Comparison of ENCODE assay signal across 8 mouse cellular contexts in genomic region chr11:97685613-97686321, GRCm38 (mm10). TPM values are rescaled to one million over a fixed set of nuclear protein-coding genes. Genes with fewer than 3 reads are reported as not detected.
DNase-seq lines count a peak whose midpoint lies in the region; ATAC-seq lines count a peak whose summit lies in the region.

Cisd3 (plus strand) TSS chr11:97685826.

- intact Hi-C loops in heart, postnatal 25 days (cut with DNase I), result loop anchor here (2.0 kb wide), 1 partner anchor 21 kb away; no protein-coding TSS in a partner anchor

- peak within 1 kb of the TSS; percentile 53 for H3K9ac ChIP-seq in forebrain, embryonic 16.5 days (replicated peaks; ENCODE audit: low read depth, low read length)
- H3K9ac ChIP-seq in neural tube, embryonic 14.5 days (replicated peaks; ENCODE audit: low read depth, low read length), result peak within 1 kb of the TSS; percentile 60

- H3K27me3 ChIP-seq in forebrain, embryonic 16.5 days (replicated peaks; ENCODE audit: control insufficient read depth, insufficient read depth, low read length), result no peaks in the 10 kb centered on the region
- H3K27me3 ChIP-seq in neural tube, embryonic 14.5 days (ENCODE audit: control insufficient read depth, insufficient read depth, low read length), result no peaks in the 10 kb centered on the region

- H3K4me2 ChIP-seq in forebrain, embryonic 16.5 days (ENCODE audit: low read length), result peak within 1 kb of the TSS; percentile 68
- peak within 1 kb of the TSS; percentile 85 for H3K4me2 ChIP-seq in neural tube, embryonic 14.5 days (ENCODE audit: low read depth, low read length)

- under 1% methylated on average over 41 of the region's 43 CpGs for WGBS in forebrain, embryonic 16.5 days
- WGBS in neural tube, embryonic 14.5 days, result 1% methylated on average over 42 of the region's 43 CpGs

- peak; percentile 95 for DNase-seq in cerebellum, adult 11-12 months
- peak; percentile 94 for DNase-seq in heart, postnatal 25 days (ENCODE audit: low spot score)
- DNase-seq in layer of hippocampus, adult 18-20 months (ENCODE audit: low spot score in 2 of 2), result peak; percentile 85
- peak; percentile 98 to 99 for DNase-seq in lung, adult 18-20 months
- peak; percentile 92 for DNase-seq in testis, postnatal 10 days (ENCODE audit: low spot score)

- peak within 1 kb of the TSS; percentile 39 for H3K4me3 ChIP-seq in forebrain, embryonic 16.5 days (replicated peaks; ENCODE audit: low read length)
- peak within 1 kb of the TSS; percentile 33 for H3K4me3 ChIP-seq in neural tube, embryonic 14.5 days (ENCODE audit: low read depth, low read length)

- peak; percentile 62 for ATAC-seq in CD4-positive, CD25-positive, alpha-beta regulatory T cell, adult 4 months
- ATAC-seq in forebrain, embryonic 16.5 days, result peak; percentile 77
- ATAC-seq in neural tube, embryonic 14.5 days (ENCODE audit: low read depth), result peak; percentile 69

- no peaks in the 10 kb centered on the region for H3K9me3 ChIP-seq in forebrain, embryonic 16.5 days (ENCODE audit: control insufficient read depth, low read length)
- no peaks in the 10 kb centered on the region for H3K9me3 ChIP-seq in neural tube, embryonic 14.5 days (ENCODE audit: control insufficient read depth, low read length)

- H3K27ac ChIP-seq in forebrain, embryonic 16.5 days (ENCODE audit: low read length), result no peak within 1 kb of the TSS
- 0 out of 2 replicates have a peak within 1 kb of the TSS, but pooled peaks have one; percentile 34 for H3K27ac ChIP-seq in neural tube, embryonic 14.5 days (ENCODE audit: low read depth, low read length)

- H3K4me1 ChIP-seq in forebrain, embryonic 16.5 days (replicated peaks; ENCODE audit: control insufficient read depth, insufficient read depth, low read length), result peaks cover 10% of the 10 kb centered on the region
- peaks cover 10% of the 10 kb centered on the region; the same call in 1 of the 2 replicates for H3K4me1 ChIP-seq in neural tube, embryonic 14.5 days (ENCODE audit: control insufficient read depth, insufficient read depth, low read length)

- peaks cover 12% of the 10 kb centered on the region for H3K36me3 ChIP-seq in forebrain, embryonic 16.5 days (ENCODE audit: control insufficient read depth, insufficient read depth)
- H3K36me3 ChIP-seq in neural tube, embryonic 14.5 days (ENCODE audit: control insufficient read depth, insufficient read depth, low read length), result peaks cover 33% of the 10 kb centered on the region; the same call in 1 of the 2 replicates

RNA-seq across cellular contexts. Expression of gene Cisd3, which starts in this region (rescaled TPM):
- 10 to 100 TPM; 63.5 to 80.3 TPM for polyA plus RNA-seq in CD4-positive, CD25-positive, alpha-beta regulatory T cell, adult 4 months (2017; shearing (Covaris generic))
- 14.6 and 15.4 TPM in 2 replicates for polyA plus RNA-seq in forebrain, embryonic 16.5 days (2015; fragmentation: Nextera tagmentation; extraction: Ambion mirVana)
- total RNA-seq in heart, postnatal 25 days (2021), result 100 to 1,000 TPM; 145 to 155 TPM
- total RNA-seq in layer of hippocampus, adult 18-20 months (2021), result 10 to 100 TPM; 51.3 to 52.0 TPM
- polyA plus RNA-seq in neural tube, embryonic 14.5 days (2014; fragmentation: Nextera tagmentation; extraction: Ambion mirVana), result 28.3 and 38.1 TPM in 2 replicates
